Mouse (Mus musculus): ENCODE data around the gene BC017158.

BC017158 gene

GRCm38 (mm10) chr7:128231741-128232140 lies 66.2 kb downstream of the BC017158 start:
- DNase-seq, result no peak
